Mouse (Mus musculus): ENCODE results near the gene Gm28036.
A peak's percentile ranks its signal among the peaks of the same experiment; 100 is the strongest.
"Not testable (repeated sequence)": the region's sequence is repeated elsewhere in the genome, so short reads cannot be mapped to it uniquely, and the experiment has no call there.

Gm28036 gene

DNA sequence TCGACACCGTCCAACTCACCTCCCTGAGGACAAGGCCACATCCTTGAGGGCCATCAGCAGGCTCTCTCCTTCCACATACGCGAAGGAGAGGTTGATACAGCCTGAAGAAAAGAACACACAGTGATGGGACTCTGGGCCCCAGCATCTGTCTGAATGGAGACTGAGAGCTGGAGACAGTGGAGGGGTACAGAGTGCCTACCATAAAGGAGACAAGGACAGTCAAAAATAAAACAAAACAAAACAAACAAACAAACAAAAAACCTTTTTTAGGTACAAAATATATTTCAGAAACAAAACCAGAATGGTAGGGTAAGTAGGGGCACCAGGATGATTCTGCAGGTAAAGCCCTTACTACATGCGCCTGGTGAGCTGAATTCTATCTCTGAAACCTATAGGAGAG lies at the start of gene Gm28036:
TSS of gene Gm28036 (minus strand) at position 101 of the 400 bp plus-strand sequence.
- no peak for DNase-seq (ENCODE audit: low spot score)

- no peak for DNase-seq (ENCODE audit: low spot score)
Observed at GRCm38 (mm10) chr2:156166557-156166956, 39.7 kb upstream of the Gm28036 start.

DNA sequence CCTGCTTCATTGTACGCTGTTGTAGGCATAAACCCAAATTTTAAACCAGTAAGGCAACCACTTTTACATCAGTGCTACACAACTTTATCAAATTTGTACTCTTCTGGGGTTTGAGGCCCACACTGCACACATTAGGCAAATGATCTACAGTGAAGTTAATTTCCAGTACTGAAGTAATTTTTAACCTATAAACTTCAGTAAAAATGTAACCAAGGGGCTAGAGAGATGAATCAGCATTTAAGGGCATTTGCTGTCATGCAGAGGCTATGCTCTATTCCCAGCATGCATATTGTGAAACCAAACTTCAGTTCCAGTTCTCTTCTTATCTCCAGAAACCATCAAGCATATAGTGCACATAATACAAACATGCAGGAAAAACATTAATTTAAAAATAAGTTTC lies 38.6 kb upstream of the Gm28036 start:
- no peak for DNase-seq (ENCODE audit: low spot score)

- DNase-seq (ENCODE audit: low spot score): no peak
Observed at GRCm38 (mm10) chr2:156151538-156151937, 24.6 kb upstream of the Gm28036 start.

DNA sequence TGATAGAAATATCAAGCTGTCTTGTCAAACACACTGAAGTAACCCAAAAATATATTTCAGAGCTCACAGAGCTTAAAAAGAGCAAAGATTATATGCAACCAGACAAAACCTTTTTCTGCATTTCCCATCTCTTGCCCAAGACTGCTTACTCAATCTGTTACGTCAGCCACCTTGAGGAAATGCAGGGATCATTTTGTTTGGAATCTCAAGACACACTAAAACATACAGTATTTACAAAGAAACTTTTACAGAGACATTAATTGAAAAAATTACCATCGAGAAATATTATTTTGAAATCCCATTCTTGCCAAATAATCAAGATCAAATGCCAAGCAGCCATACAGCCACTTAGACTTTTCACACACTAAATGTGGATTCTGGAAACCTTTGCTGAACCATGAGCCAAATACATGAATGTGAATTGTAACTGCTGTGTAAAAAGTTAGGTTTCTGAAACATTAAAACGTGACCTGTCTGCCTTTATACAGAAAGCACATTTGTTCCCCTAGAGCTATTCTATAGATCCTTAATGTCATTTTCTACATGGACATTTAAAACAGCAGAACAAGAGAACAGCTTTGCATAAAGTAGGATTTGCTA lies 20.5 kb upstream of the Gm28036 start:
- DNase-seq (ENCODE audit: low spot score): no peak

GRCm38 (mm10) chr2:156146272-156146989 lies 19.5 kb upstream of the Gm28036 start:
- no peak for DNase-seq (ENCODE audit: low spot score)

GRCm38 (mm10) chr2:156145486-156146130 lies 18.7 kb upstream of the Gm28036 start:
- DNase-seq (ENCODE audit: low spot score): no peak

- peak; percentile 95 for DNase-seq (ENCODE audit: low spot score)
Observed at GRCm38 (mm10) chr2:156143953-156144724, 17.2 kb upstream of the Gm28036 start, which contains the start of the genes Romo1 and Nfs1. Gene Romo1 (plus strand): TSS chr2:156144039. Gene Nfs1 (minus strand): TSS chr2:156144186.

DNA sequence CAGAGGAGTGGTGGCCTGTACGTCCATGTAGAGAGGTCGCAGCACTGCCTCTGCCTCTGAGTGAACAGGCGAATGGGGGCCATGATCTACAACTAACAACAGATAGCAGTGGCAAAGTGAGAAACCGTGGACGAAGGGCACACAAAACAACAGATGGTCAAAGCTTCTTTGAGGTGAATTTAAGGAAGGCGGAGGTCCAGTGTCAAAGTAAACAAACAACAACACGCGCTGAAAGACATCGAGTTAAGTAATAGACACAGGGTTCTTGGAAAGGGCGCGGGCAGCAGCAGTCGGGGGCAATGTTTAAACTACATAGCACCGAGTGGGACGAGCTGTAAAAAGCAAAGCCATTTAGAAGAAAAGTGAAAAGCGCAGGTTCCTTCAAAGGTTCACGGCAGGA lies 16.5 kb upstream of the Gm28036 start:
- DNase-seq (ENCODE audit: low spot score): peak; percentile 38

GRCm38 (mm10) chr2:156142820-156143219 lies 15.9 kb upstream of the Gm28036 start:
- DNase-seq (ENCODE audit: low spot score): no peak

GRCm38 (mm10) chr2:156135695-156136094 lies 8.8 kb upstream of the Gm28036 start:
- no peak for DNase-seq (ENCODE audit: low spot score)

GRCm38 (mm10) chr2:156134161-156134560 lies 7.3 kb upstream of the Gm28036 start:
- no peak for DNase-seq (ENCODE audit: low spot score)

GRCm38 (mm10) chr2:156123731-156124130 lies 3.2 kb downstream of the Gm28036 start:
- peak; percentile 16 for DNase-seq (ENCODE audit: low spot score)

DNA sequence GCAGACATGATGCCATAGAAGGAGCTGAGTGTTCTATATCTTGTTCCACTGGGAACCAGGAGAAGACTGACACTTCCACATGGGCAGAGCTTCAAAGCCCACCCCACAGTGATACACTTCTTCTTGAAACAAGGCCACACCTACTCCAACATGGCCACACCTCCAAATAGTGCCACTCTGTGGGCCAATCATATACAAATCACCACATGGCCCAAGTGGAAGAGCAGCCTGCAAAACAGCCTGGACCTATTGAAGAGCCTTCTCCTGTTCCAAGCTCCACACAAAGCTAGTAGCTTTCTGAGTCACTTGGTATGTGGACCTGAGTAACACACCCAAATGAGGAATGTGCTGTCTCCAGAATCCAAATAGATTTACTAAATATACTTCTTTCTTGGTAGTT lies 7.3 kb downstream of the Gm28036 start:
- no peak for DNase-seq (ENCODE audit: low spot score)

GRCm38 (mm10) chr2:156112080-156112423 lies 14.8 kb downstream of the Gm28036 start:
- DNase-seq (ENCODE audit: low spot score): not testable (repeated sequence)

- DNase-seq (ENCODE audit: low spot score): peak; percentile 95
Observed at GRCm38 (mm10) chr2:156111358-156112079, 15.4 kb downstream of the Gm28036 start, which contains the start of the genes Cpne1 and Rbm12. Gene Cpne1 (minus strand): TSS chr2:156111965. Gene Rbm12 (minus strand): TSS chr2:156111978.

- DNase-seq (ENCODE audit: low spot score): no peak
Observed at GRCm38 (mm10) chr2:156110627-156111357, 16.1 kb downstream of the Gm28036 start.

- DNase-seq (ENCODE audit: low spot score): no peak
Observed at GRCm38 (mm10) chr2:156091926-156092325, 35.0 kb downstream of the Gm28036 start.

DNA sequence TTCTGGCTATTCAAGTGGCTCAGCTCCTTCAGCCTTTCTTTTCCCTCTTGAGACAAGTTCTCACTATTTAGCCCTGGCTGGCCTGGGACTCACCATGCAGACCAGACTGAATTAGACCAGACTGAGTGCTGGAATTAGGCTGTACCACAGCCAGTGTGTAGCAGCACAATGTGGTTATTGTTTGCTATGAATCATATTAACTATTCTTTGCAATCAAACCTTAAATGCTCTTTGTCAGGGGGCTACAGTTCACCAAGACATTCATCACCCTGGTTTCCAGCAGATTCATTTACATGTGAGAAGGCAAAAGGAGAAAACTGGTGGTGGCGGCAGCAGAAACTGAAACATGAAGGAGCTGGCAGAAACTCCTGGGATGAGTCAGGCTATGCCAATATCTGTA lies 37.1 kb downstream of the Gm28036 start:
- no peak for DNase-seq (ENCODE audit: low spot score)

DNA sequence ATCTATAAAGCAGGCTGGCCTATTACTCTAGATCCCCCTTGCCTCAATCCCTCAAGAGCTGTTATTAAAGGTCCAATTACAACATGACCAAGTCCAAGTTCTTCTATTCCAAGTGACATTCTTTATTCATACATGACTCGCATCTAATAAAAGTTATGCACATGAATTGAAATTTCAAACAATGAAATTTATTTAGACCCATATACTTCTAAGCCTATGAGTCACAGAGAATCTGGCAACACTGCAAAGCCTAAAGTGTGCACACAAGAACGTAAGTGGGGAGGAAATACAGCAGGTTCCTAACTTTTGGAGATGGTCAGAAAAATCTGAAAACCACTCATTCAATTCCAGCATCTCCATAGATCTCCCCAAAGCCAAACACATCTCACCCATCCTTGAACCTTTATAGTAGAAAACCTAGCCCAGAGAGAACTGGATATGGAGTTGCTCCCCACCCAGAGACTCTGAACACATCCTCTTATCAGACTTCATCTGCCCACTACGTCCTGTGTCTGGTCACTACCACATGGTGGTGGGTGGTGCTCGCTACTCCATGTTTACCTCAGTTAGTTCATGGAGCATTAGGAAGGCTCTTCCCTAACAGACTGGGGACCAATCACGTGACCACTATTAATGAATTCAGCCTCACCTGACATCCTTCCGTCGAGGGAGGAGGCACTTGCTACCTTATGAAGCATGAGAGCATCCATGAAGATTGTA lies 39.3 kb downstream of the Gm28036 start:
- DNase-seq (ENCODE audit: low spot score): no peak

Measured in yolk sac, embryonic 10.5 days (tissue).